Mouse (Mus musculus) embryonic facial prominence, embryonic 12.5 days (tissue): ENCODE measurements around the gene Antxr1. TPM values are rescaled to one million over a fixed set of nuclear protein-coding genes. Genes with fewer than 3 reads are reported as not detected.

Experiments used
- ATAC-seq: fragments of 200-750 bp; cut with Nextera tagmentation; 2 replicates; pipeline ENCODE4 v1.8.0; 2017; ENCODE audit not compliant: insufficient number of reproducible peaks, insufficient read depth, low FRiP score, low TSS enrichment
- H3K27ac ChIP-seq: fragments of 300-500 bp; sonication (generic); 2 replicates; pipeline ENCODE4 v1.5.1; 2016; ENCODE audit warnings: mild to moderate bottlenecking
- H3K27me3 ChIP-seq: fragments of 300-500 bp; sonication (generic); 2 replicates; pipeline ENCODE4 v1.6.1; 2016; ENCODE audit warnings: mild to moderate bottlenecking, moderate library complexity
- H3K36me3 ChIP-seq: fragments of 300-500 bp; sonication (generic); 2 replicates; pipeline ENCODE4 v1.6.1; 2016; ENCODE audit warnings: mild to moderate bottlenecking
- H3K4me1 ChIP-seq: fragments of 300-500 bp; sonication (generic); 2 replicates; pipeline ENCODE4 v1.6.1; 2016
- H3K4me2 ChIP-seq: fragments of 300-500 bp; sonication (generic); replicated peaks from 2 replicates; pipeline ENCODE4 v1.6.1; 2016; ENCODE audit warnings: mild to moderate bottlenecking, moderate library complexity
- H3K4me3 ChIP-seq: fragments of 300-500 bp; sonication (generic); 2 replicates; pipeline ENCODE4 v1.5.1; 2016; ENCODE audit warnings: mild to moderate bottlenecking
- H3K9ac ChIP-seq: fragments of 300-500 bp; sonication (generic); 2 replicates; pipeline ENCODE4 v1.6.1; 2016; ENCODE audit warnings: mild to moderate bottlenecking, moderate library complexity
- H3K9me3 ChIP-seq: fragments of 300-500 bp; sonication (generic); 2 replicates; pipeline ENCODE4 v1.6.1; 2016; ENCODE audit warnings: mild to moderate bottlenecking, moderate library complexity
- WGBS: fragments of 180-500 bp; shearing (Covaris S2); methylation state at CpG from one replicate; pipeline ENCODE4 v1.1.7; 2016; 5-methylcytosine and 5-hydroxymethylcytosine counted together
- polyA plus RNA-seq: library from polyadenylated mRNA; unstranded; fragments of >200 nt; fragmentation: Nextera tagmentation; extraction: Ambion mirVana; gene quantifications from 2 replicates; pipeline ENCODE4 v1.2.1, GENCODE M21; 2016

The Antxr1 gene
- polyA plus RNA-seq, 1 experiment from 2014 or later: 13.3 TPM

- 15% methylated on average over 7 of the region's 7 CpGs for WGBS
- peaks cover 25% of the 10 kb centered on the region for H3K36me3 ChIP-seq
- H3K4me2 ChIP-seq: no peak overlapping the region
- H3K4me1 ChIP-seq: peaks cover 36% of the 10 kb centered on the region
- 0 out of 2 replicates have a peak overlapping the region, but pooled peaks have one; percentile 3 for H3K9ac ChIP-seq
- ATAC-seq: peak; percentile 36; the same call in 1 of the 2 replicates
- H3K27ac ChIP-seq: peak overlapping the region; percentile 68
- no peaks in the 10 kb centered on the region for H3K27me3 ChIP-seq
- H3K4me3 ChIP-seq: no peak overlapping the region
- H3K9me3 ChIP-seq: peaks cover 4% of the 10 kb centered on the region
Observed at GRCm38 (mm10) chr6:87270452-87270851, 65.2 kb downstream of the Antxr1 start.

- ATAC-seq: no peak
- Histone ChIP-seq H3K9ac (no peak overlapping the region), H3K27ac (peak overlapping the region; percentile 68; the same call in 1 of the 2 replicates), H3K4me2 (no peak overlapping the region), H3K4me3 (no peak overlapping the region), H3K9me3 (peaks cover 4% of the 10 kb centered on the region), H3K36me3 (peaks cover 25% of the 10 kb centered on the region), H3K27me3 (no peaks in the 10 kb centered on the region), H3K4me1 (peaks cover 36% of the 10 kb centered on the region)
- 54% methylated on average over 7 of the region's 7 CpGs for WGBS
Observed at GRCm38 (mm10) chr6:87269950-87270349, 65.7 kb downstream of the Antxr1 start.

GRCm38 (mm10) chr6:87262666-87263065 is 73.0 kb downstream of the Antxr1 start:
- ATAC-seq: no peak
- Histone ChIP-seq H3K4me1 (0 out of 2 replicates have a peak, but pooled peaks cover 8% of the 10 kb centered on the region), H3K27me3 (no peaks in the 10 kb centered on the region), H3K9ac (no peak overlapping the region), H3K36me3 (peaks cover 19% of the 10 kb centered on the region; the same call in 1 of the 2 replicates), H3K4me2 (no peak overlapping the region), H3K27ac (no peak overlapping the region), H3K4me3 (no peak overlapping the region), H3K9me3 (no peaks in the 10 kb centered on the region)
- 53% methylated on average over 2 of the region's 2 CpGs for WGBS

- 69% methylated on average over 5 of the region's 5 CpGs for WGBS
- no peak overlapping the region for H3K27ac ChIP-seq
- no peak overlapping the region for H3K4me3 ChIP-seq
- H3K36me3 ChIP-seq: peaks cover 10% of the 10 kb centered on the region; the same call in 1 of the 2 replicates
- H3K9ac ChIP-seq: no peak overlapping the region
- no peak overlapping the region for H3K4me2 ChIP-seq
- H3K4me1 ChIP-seq: 0 out of 2 replicates have a peak, but pooled peaks cover 8% of the 10 kb centered on the region
- no peak for ATAC-seq
- H3K27me3 ChIP-seq: no peaks in the 10 kb centered on the region
- H3K9me3 ChIP-seq: no peaks in the 10 kb centered on the region
Observed at GRCm38 (mm10) chr6:87258976-87259375, 76.6 kb downstream of the Antxr1 start.

GRCm38 (mm10) chr6:87257981-87258775 is 77.4 kb downstream of the Antxr1 start:
- no peak overlapping the region for H3K9ac ChIP-seq
- H3K9me3 ChIP-seq: no peaks in the 10 kb centered on the region
- no peak overlapping the region for H3K4me2 ChIP-seq
- no peak for ATAC-seq
- peaks cover 7% of the 10 kb centered on the region; the same call in 1 of the 2 replicates for H3K36me3 ChIP-seq
- H3K27me3 ChIP-seq: no peaks in the 10 kb centered on the region
- 0 out of 2 replicates have a peak, but pooled peaks cover 8% of the 10 kb centered on the region for H3K4me1 ChIP-seq
- H3K4me3 ChIP-seq: no peak overlapping the region
- H3K27ac ChIP-seq: no peak overlapping the region
- 63% methylated on average over 7 of the region's 7 CpGs for WGBS

- no peak overlapping the region for H3K27ac ChIP-seq
- no peak for ATAC-seq
Observed at GRCm38 (mm10) chr6:87257471-87257870, 78.2 kb downstream of the Antxr1 start.

GRCm38 (mm10) chr6:87255668-87256067 is 80.0 kb downstream of the Antxr1 start:
- ATAC-seq: no peak
- Histone ChIP-seq H3K9me3 (no peaks in the 10 kb centered on the region), H3K4me2 (no peak overlapping the region), H3K4me1 (0 out of 2 replicates have a peak, but pooled peaks cover 8% of the 10 kb centered on the region), H3K9ac (no peak overlapping the region), H3K27me3 (no peaks in the 10 kb centered on the region), H3K27ac (no peak overlapping the region), H3K36me3 (no peaks in the 10 kb centered on the region; the same call in 1 of the 2 replicates), H3K4me3 (no peak overlapping the region)
- 82% methylated on average over 12 of the region's 12 CpGs for WGBS

More at GRCm38 (mm10) chr6:87257471-87257870, 78.2 kb downstream of the Antxr1 start:
- H3K27me3 ChIP-seq: no peaks in the 10 kb centered on the region
- no peaks in the 10 kb centered on the region for H3K9me3 ChIP-seq
- peaks cover 4% of the 10 kb centered on the region; the same call in 1 of the 2 replicates for H3K36me3 ChIP-seq
- H3K4me2 ChIP-seq: no peak overlapping the region
- 0 out of 2 replicates have a peak, but pooled peaks cover 8% of the 10 kb centered on the region for H3K4me1 ChIP-seq
- WGBS: 88% methylated on average over 4 of the region's 4 CpGs
- no peak overlapping the region for H3K9ac ChIP-seq
- no peak overlapping the region for H3K4me3 ChIP-seq

- Histone ChIP-seq H3K27ac (no peak overlapping the region), H3K4me1 (0 out of 2 replicates have a peak, but pooled peaks cover 6% of the 10 kb centered on the region), H3K36me3 (peaks cover under 1% of the 10 kb centered on the region), H3K4me3 (no peak overlapping the region), H3K27me3 (no peaks in the 10 kb centered on the region), H3K9ac (no peak overlapping the region), H3K4me2 (no peak overlapping the region), H3K9me3 (no peaks in the 10 kb centered on the region)
- 28% methylated on average over 7 of the region's 7 CpGs for WGBS
- no peak for ATAC-seq
Observed at GRCm38 (mm10) chr6:87254756-87255155, 80.9 kb downstream of the Antxr1 start.

- no peaks in the 10 kb centered on the region for H3K27me3 ChIP-seq
- no peaks in the 10 kb centered on the region for H3K9me3 ChIP-seq
- no peak for ATAC-seq
- H3K4me1 ChIP-seq: no peaks in the 10 kb centered on the region
- no peak overlapping the region for H3K4me3 ChIP-seq
- no peak overlapping the region for H3K27ac ChIP-seq
- H3K4me2 ChIP-seq: no peak overlapping the region
- peaks cover 15% of the 10 kb centered on the region for H3K36me3 ChIP-seq
- WGBS: 77% methylated on average over 5 of the region's 5 CpGs
- H3K9ac ChIP-seq: no peak overlapping the region
Observed at GRCm38 (mm10) chr6:87251716-87252115, 83.9 kb downstream of the Antxr1 start.

GRCm38 (mm10) chr6:87250701-87251100 is 84.9 kb downstream of the Antxr1 start:
- H3K27me3 ChIP-seq: no peaks in the 10 kb centered on the region
- no peak overlapping the region for H3K9ac ChIP-seq
- no peak overlapping the region for H3K27ac ChIP-seq
- no peak overlapping the region for H3K4me3 ChIP-seq
- ATAC-seq: no peak
- no peaks in the 10 kb centered on the region for H3K4me1 ChIP-seq
- H3K9me3 ChIP-seq: no peaks in the 10 kb centered on the region
- H3K4me2 ChIP-seq: no peak overlapping the region
- peaks cover 18% of the 10 kb centered on the region for H3K36me3 ChIP-seq
- WGBS: 91% methylated on average over 3 of the region's 3 CpGs

- WGBS: 85% methylated on average over 9 of the region's 9 CpGs
Observed at GRCm38 (mm10) chr6:87248226-87248834, 87.3 kb downstream of the Antxr1 start.

More at GRCm38 (mm10) chr6:87248226-87248834, 87.3 kb downstream of the Antxr1 start:
- no peak overlapping the region for H3K9ac ChIP-seq
- peaks cover 21% of the 10 kb centered on the region for H3K36me3 ChIP-seq
- no peaks in the 10 kb centered on the region for H3K9me3 ChIP-seq
- ATAC-seq: no peak
- H3K27me3 ChIP-seq: no peaks in the 10 kb centered on the region
- 0 out of 2 replicates have a peak overlapping the region, but pooled peaks have one; percentile 43 for H3K27ac ChIP-seq
- no peak overlapping the region for H3K4me2 ChIP-seq
- peaks cover 10% of the 10 kb centered on the region for H3K4me1 ChIP-seq
- H3K4me3 ChIP-seq: no peak overlapping the region
